Mouse (Mus musculus) mesoderm, embryonic 11.5 days (tissue): ENCODE measurements at regions not wholly inside any gene's neighbourhood (a gene's known extent, or its start where the extent isn't known, plus 50 kb on each side); places are given as distances from the start of the nearest gene placed in this dataset.
A peak's percentile ranks its signal among the peaks of the same experiment; 100 is the strongest.

Source experiments
- DNase-seq: peaks from one replicate; pipeline ENCODE4 v3.0.0-alpha.2; 2012; ENCODE audit warnings: low read depth, low spot score

DNA sequence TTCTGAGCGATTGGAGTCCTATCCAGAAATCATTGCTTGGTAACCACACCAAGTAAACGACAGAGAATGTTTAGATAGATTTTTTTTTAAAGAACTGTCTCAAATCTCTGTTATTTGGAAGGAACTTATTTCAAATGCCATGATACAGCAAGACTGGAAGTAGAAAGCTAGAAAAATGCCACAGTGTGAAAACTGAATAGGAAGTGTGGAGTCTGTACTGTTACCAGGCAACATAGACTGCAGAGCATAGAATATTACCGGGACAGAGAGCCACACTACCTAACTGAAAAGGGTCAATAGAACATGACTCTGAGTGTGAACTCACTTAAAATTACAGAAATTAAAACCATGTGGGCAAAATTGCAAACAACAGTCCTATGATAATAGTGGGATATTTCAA, 52.4 kb upstream of the Adcy1 start:
- no peak for DNase-seq

DNA sequence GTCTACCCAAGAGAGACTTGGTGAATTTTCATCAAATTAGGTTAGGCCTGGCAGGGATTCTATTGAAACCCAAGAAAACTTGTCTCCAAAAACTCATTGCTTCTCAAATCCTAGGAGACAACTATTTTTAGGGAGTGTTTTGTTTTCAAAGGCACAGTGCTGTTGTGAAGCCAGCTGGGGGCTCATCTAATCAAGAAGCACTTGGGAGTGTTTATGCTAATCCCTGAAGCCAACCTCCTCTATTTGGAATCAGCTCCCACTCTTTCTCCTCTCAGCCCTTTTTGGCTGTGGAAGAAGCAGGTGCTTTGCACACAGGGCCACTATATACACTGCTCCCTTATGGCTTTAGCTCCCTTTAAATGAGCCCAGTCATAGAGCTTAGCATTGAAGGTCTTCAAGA, 64.0 kb upstream of the Adcy1 start:
- no peak for DNase-seq

DNA sequence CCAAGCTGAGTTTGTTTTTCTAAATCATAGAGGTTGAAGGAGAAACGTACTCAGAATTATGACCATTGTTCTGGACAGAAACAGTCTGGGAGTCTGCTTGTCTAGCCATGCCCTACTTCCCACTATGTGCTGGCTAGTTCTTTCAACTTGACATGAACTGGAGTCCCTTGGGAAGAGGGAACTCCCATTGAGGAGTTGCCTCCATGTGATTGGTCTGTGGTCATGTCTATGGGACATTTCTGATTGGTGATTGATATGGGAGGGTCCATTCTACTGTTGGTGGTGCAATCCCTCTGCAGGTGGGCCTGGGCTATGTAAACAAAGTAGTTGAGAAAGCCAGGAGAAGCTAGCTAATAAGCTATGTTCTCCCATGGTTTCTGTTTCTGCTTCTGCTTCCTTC, 64.5 kb upstream of the Adcy1 start:
- no peak for DNase-seq

DNA sequence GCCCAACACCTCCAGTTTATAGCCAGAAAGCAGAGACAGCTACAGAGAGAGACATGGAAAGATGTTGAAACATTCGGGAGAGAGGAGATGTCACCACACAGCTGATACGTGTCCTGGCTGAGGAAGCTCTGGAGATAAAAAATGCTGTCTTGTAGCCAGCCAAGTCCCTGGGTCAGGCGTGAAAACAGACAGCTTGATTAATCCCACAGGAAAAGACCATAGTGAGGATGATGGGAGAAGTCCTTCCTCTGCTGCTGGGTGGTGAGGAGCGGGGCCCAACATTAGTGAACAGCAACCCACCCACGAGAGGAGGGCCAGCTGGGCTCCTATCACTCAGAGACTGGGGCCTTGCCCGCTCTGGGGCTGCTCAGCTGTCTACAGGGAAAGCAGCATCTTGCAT, 65.8 kb upstream of the Adcy1 start:
- DNase-seq, result no peak

GRCm38 (mm10) chr11:6993731-6994130, 69.6 kb upstream of the Adcy1 start:
- DNase-seq, result no peak

GRCm38 (mm10) chr11:6991626-6992025, 71.7 kb upstream of the Adcy1 start:
- DNase-seq, result no peak

DNA sequence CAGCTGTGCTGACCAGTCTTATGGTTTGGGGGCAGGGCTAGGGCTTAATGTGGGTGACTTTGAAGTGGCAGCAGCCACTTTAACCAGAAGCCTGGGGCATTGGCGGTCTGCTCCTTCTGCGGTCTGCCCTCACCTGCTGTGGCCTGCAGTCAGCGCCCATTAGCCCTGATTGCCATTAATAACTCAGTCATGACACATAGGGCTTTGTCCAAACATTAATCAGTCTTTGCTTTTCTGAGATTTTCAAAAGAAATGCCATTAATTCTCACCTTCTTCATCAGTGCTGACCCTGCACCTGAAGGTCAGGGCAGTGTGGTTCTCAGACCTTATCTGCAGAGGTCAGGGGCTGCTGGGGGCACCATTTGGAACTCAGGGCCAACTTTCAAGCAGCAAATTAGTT, 72.6 kb upstream of the Adcy1 start:
- no peak for DNase-seq

- DNase-seq, result no peak
These were observed 74.1 kb upstream of the Adcy1 start for GRCm38 (mm10) chr11:6988884-6989824.

GRCm38 (mm10) chr11:6987995-6988394, 75.3 kb upstream of the Adcy1 start:
- no peak for DNase-seq

- no peak for DNase-seq
These were observed 76.2 kb upstream of the Adcy1 start for GRCm38 (mm10) chr11:6987105-6987504.

DNA sequence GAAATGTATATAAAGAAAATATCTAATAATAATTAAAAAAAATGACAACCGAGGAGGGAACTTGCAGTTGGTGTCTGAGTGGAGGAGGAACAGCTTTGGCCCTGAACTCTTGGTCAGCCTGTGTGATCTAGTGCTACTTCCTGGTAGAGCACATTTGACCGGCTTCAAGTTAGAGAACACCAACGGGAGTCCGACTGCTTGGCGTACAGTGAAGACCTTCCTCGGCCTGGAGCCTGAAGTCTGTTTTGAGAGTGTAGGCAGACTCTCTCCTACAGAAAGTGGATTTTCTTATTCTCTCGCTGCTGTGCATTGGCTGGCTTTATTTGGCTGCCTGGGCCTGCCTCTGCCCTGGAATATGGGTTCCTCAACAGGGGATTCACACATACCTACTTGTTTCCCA, 81.2 kb upstream of the Adcy1 start:
- DNase-seq, result no peak

GRCm38 (mm10) chr11:6979656-6980055, 83.6 kb upstream of the Adcy1 start:
- no peak for DNase-seq

DNA sequence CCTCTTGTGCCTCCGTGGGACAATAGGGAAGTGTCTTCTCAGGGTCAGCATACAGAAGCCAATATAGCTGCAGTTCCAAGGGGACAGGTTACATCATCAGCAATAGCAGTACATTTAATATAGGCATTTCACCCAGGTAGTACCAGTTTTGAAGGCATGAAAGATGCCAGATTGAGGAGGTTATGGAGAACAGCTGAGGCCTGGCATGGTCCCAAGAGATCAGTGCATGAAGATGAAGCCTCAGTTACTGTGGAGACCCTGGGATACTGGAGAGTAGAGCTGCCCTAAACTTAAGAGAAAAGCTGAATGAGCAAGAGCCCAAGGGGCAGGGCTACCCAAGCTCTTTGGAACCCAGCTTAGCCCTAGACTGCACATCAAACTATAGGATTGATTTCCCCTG, 94.1 kb upstream of the Adcy1 start:
- no peak for DNase-seq

DNA sequence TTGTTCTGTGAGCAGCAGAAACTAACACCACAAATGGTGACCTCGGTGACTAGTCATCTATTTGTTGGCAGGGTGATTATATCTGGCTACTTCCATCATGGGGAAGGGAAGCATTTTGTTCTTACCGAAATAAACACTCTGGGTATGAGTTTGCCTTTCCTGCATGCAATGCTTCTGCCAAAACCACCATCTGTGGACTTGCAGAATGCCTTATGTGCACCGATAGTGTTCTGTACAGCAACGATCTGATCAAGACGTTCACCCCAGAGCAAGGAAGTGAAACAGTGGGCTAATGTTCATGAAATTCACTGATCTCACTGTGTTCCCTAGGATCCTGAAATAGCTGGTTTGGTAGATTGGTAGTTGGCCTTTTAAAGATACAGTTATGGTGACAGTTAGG, 96.3 kb upstream of the Adcy1 start:
- no peak for DNase-seq

GRCm38 (mm10) chr11:6964524-6964923, 98.8 kb upstream of the Adcy1 start:
- no peak for DNase-seq

GRCm38 (mm10) chr11:6963600-6963999, 99.7 kb upstream of the Adcy1 start:
- DNase-seq, result no peak

DNA sequence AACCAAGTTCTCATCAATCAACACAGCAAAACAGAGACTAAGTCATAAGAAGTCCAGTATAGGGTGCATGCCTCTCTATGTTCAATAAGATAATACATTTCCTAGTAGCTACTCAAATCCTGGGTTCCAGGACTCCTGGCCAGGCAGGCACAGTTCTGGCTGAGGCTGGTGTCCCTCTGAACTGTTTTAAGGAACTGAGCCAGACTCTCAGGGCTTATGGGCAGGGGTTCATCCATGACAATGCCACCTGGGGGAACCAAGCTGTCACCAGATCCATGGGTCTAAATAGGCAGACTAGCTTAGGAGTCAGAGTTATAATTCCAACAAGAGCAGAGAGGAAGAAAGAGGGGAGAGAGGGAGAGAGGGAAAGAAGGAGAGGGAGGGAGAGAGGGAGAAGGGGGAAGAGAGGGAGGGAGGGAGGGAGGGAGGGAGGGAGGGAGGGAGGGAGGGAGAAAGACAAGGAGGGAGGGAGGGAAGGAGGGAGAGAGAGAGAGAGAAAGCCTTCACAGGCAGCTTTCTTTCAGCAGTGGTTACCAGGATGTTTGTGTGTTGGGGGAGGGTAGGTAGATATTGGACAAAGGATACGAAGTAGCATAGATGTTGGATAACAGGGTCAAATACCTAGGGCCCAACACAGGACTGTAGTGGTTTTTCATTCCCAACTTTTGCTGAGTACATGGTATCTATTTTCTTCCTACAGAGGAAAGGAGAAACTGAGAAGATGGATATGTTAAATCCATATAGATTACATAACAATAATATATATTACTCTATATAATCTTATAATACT, 100.3 kb upstream of the Adcy1 start:
- no peak for DNase-seq

- DNase-seq, result no peak
These were observed 101.0 kb upstream of the Adcy1 start for GRCm38 (mm10) chr11:6962322-6962721.

DNA sequence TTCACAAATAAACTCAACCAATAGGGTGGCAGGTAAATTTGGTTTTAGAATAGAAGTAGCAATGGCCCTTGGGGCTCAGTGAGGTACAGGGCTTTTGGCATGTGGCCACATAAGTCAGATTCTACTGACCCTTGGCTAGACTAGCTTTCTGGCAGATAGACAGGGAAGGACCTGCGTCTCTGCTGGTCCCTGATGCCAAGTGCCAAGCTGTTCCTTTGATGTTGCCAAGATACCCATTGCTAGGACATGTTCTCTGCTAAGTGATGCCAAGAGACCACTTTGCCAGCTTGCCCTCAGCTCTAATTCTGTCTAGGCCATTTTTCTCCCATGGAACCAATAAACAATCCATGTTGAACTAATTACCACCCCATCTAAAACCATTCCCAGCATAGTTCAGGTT, 110.5 kb upstream of the Adcy1 start:
- no peak for DNase-seq

- DNase-seq, result no peak
These were observed 111.9 kb upstream of the Adcy1 start for GRCm38 (mm10) chr11:6951361-6951760.

DNA sequence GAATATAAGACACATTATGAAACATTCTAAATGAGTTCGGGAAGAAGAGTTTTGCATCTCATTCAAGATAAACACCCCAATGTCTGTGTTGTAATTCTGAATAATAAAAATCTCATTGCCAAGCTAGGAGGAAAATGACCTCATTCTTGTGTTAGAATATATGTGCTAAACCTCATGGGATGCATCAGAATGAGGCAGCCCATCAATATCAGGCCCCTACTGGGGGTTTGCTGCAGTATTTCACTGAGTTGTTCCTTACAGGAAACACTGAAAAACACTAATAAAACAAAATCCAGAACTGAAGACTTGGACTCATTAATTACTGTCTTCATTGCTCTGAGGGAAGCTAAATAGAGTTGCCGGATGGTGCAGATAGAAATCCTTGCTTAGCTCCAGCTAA, 111.6 kb upstream of the Gm11983 start:
- DNase-seq, result no peak

DNA sequence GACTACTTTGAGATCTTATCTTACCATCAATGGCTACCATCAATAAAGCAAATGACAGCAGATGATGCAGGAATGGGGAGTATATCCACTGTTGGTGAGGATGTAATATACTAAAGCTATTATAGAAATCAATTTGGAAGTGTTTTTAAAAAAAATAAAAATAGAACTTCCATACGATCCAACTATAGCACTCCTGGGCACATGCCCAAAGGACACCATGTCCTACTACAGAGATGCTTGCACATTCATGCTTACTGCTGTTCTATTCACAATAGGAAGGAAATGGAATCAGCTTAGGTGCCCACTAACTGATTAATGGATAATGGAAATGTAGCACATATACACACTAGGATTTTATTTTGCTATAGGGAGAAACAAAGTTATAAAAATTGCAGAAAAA, 96.7 kb upstream of the Gm11983 start:
- DNase-seq, result no peak

GRCm38 (mm10) chr11:6926036-6926435, 88.6 kb upstream of the Gm11983 start:
- peak; percentile 26 for DNase-seq
